Mouse (Mus musculus) embryonic facial prominence, embryonic 10.5 days (tissue): ENCODE data around the gene Diaph3. TPM values are rescaled to one million over a fixed set of nuclear protein-coding genes. Genes with fewer than 3 reads are reported as not detected.
A peak's percentile ranks its signal among the peaks of the same experiment; 100 is the strongest.
"Not testable (repeated sequence)": the region's sequence is repeated elsewhere in the genome, so short reads cannot be mapped to it uniquely, and the experiment has no call there.

Source experiments
- DNase-seq: peaks from one replicate; pipeline ENCODE4 v3.0.0-alpha.2; 2017; ENCODE audit warnings: low spot score
- H3K27ac ChIP-seq: fragments of 300-500 bp; sonication (generic); replicated peaks from 2 replicates; pipeline ENCODE4 v1.5.1; 2016; ENCODE audit warnings: mild to moderate bottlenecking
- H3K27me3 ChIP-seq: fragments of 300-500 bp; sonication (generic); replicated peaks from 2 replicates; pipeline ENCODE4 v1.6.1; 2016; ENCODE audit warnings: low read depth, mild to moderate bottlenecking; ENCODE audit not compliant: poor library complexity, severe bottlenecking
- H3K36me3 ChIP-seq: fragments of 300-500 bp; sonication (generic); replicated peaks from 2 replicates; pipeline ENCODE4 v1.6.1; 2016; ENCODE audit warnings: mild to moderate bottlenecking, moderate library complexity
- H3K4me1 ChIP-seq: fragments of 300-500 bp; sonication (generic); 2 replicates; pipeline ENCODE4 v1.6.1; 2016
- H3K4me3 ChIP-seq: fragments of 300-500 bp; sonication (generic); 2 replicates; pipeline ENCODE4 v1.5.1; 2016; ENCODE audit warnings: mild to moderate bottlenecking, moderate library complexity
- H3K9me3 ChIP-seq: fragments of 300-500 bp; sonication (generic); 2 replicates; pipeline ENCODE4 v1.6.1; 2016; ENCODE audit warnings: mild to moderate bottlenecking
- WGBS: fragments of 180-500 bp; shearing (Covaris S2); methylation state at CpG from one replicate; pipeline ENCODE4 v1.1.7; 2016; 5-methylcytosine and 5-hydroxymethylcytosine counted together
- polyA plus RNA-seq: library from polyadenylated mRNA; unstranded; fragments of >200 nt; fragmentation: Nextera tagmentation; extraction: Ambion mirVana; gene quantifications from 2 replicates; pipeline ENCODE4 v1.2.1, GENCODE M21; 2016

Diaph3 gene
- polyA plus RNA-seq, 1 experiment from 2014 or later = 14.1 TPM

DNA sequence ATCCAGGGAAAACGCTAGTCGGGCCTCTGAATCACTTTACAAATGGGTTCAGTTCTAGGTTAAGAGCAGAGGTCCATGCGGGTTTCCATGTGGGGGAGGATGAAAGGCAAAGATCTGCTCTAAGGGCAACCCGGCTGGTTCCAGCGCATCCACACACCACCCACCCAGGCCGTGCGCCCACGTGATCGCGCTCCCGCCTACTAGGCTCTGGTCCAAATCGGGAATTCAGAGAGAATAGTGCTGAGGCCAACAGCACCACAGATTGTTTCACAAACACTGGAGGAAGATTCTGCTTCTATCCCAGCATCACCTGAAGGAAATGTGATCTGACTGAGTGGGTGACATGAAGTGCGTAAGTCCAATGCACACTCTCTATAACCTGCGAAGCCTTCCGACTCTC lies 17.9 kb downstream of the Diaph3 start:
- no peaks in the 10 kb centered on the region for H3K9me3 ChIP-seq
- H3K4me3 ChIP-seq = no peak overlapping the region
- H3K4me1 ChIP-seq = peaks cover 15% of the 10 kb centered on the region
- no peak for DNase-seq
- no peak overlapping the region for H3K27ac ChIP-seq
- 0 out of 2 replicates have a peak, but pooled peaks cover 5% of the 10 kb centered on the region for H3K36me3 ChIP-seq
- no peaks in the 10 kb centered on the region for H3K27me3 ChIP-seq
- WGBS = 95% methylated on average over 15 of the region's 15 CpGs

DNA sequence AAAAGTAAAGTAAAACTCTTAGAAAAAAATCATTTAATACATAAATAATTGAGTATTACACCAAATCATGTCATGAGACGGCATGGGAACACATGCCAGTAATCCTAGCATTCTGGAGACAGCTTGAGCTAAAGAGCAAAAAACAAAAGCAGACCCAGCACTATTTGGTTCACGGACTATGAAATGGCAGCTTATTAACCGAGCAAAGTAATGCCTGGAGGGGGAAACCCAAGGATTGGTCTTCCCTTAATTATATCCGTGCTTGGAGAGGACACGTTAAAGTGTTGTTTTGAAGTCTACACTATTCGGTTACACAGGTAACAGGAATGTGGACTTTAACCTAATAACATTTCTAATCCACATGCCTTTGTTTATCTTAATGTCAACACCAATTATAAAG lies 19.2 kb downstream of the Diaph3 start:
- 47% methylated on average over 6 of the region's 6 CpGs for WGBS
- no peak overlapping the region for H3K4me3 ChIP-seq
- H3K4me1 ChIP-seq = peaks cover 15% of the 10 kb centered on the region
- H3K36me3 ChIP-seq = 0 out of 2 replicates have a peak, but pooled peaks cover 5% of the 10 kb centered on the region
- no peaks in the 10 kb centered on the region for H3K27me3 ChIP-seq
- H3K9me3 ChIP-seq = no peaks in the 10 kb centered on the region
- no peak for DNase-seq
- no peak overlapping the region for H3K27ac ChIP-seq

GRCm38 (mm10) chr14:87110634-87111033 lies 30.4 kb downstream of the Diaph3 start:
- H3K9me3 ChIP-seq = no peaks in the 10 kb centered on the region
- H3K27ac ChIP-seq = no peak overlapping the region
- peaks cover 18% of the 10 kb centered on the region for H3K4me1 ChIP-seq
- no peak for DNase-seq
- H3K36me3 ChIP-seq = 0 out of 2 replicates have a peak, but pooled peaks cover 6% of the 10 kb centered on the region
- H3K27me3 ChIP-seq = no peaks in the 10 kb centered on the region
- 14% methylated on average over 2 of the region's 2 CpGs for WGBS
- H3K4me3 ChIP-seq = no peak overlapping the region

DNA sequence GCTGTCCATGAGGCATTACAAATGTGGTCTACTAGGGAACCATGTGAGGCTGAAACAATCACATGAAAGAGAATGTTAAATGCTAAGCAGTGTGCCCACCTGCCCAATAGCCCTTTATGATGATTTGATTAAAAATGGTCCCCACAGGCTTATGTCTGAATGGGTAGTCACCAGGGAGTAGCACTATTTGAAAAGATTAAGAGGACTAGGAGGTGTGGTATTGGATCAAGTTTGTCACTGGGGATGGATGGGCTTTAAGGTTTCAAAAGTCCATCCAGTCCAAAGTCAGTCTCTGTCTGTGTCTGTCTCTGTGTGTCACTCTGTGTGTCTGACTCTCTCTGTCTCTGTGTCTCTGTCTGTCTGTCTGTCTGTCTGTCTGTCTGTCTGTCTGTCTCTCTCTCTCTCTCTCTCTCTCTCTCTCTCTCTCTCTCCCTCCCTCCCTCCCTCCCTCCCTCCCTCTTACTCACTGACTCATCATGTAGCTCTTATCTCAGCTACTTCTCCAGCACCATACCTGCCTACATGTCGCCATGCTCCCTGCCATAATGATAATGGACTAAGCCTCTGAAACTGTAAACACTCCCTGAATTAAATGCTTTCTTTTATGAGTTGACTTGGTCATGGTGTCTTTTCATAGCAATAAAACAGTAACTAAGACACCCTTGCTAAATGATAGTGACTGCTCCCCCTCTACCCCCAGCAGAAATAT lies 41.5 kb downstream of the Diaph3 start:
- DNase-seq = no peak
- H3K27ac ChIP-seq = no peak overlapping the region
- H3K4me1 ChIP-seq = no peaks in the 10 kb centered on the region
- H3K4me3 ChIP-seq = no peak overlapping the region
- H3K36me3 ChIP-seq = no peaks in the 10 kb centered on the region
- WGBS = 91% methylated on average over 1 of the region's 1 CpGs
- no peaks in the 10 kb centered on the region for H3K9me3 ChIP-seq
- no peaks in the 10 kb centered on the region for H3K27me3 ChIP-seq

DNA sequence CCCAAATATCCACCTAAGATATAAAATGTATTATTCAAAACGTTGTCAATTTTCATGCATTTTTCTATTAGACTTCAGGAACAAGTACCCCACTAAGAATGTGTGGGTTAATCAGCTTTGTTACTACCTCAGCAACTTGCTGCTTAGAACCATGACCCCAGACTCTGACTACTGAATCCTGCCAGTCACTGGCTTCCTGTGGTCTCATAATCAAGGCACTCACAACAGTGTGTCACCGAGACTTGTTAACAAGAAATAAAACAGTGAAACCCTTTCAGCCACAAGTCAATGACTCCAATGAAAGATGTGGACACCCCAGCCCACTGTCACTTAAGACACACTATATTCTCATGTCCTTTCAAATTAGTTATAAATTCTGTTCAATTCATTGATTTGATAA lies 42.9 kb downstream of the Diaph3 start:
- no peak for DNase-seq
- Histone ChIP-seq H3K27ac (no peak overlapping the region), H3K27me3 (no peaks in the 10 kb centered on the region), H3K9me3 (no peaks in the 10 kb centered on the region), H3K36me3 (no peaks in the 10 kb centered on the region), H3K4me3 (no peak overlapping the region), H3K4me1 (no peaks in the 10 kb centered on the region)
- WGBS = 76% methylated on average over 2 of the region's 2 CpGs

- Histone ChIP-seq H3K27me3 (no peaks in the 10 kb centered on the region), H3K4me3 (no peak overlapping the region), H3K27ac (no peak overlapping the region), H3K9me3 (no peaks in the 10 kb centered on the region), H3K36me3 (peaks cover 14% of the 10 kb centered on the region; the same call in 1 of the 2 replicates), H3K4me1 (no peaks in the 10 kb centered on the region)
- DNase-seq = no peak
- 95% methylated on average over 3 of the region's 3 CpGs for WGBS
Observed at GRCm38 (mm10) chr14:87091522-87091921, 49.5 kb downstream of the Diaph3 start.

GRCm38 (mm10) chr14:87091108-87091507 lies 49.9 kb downstream of the Diaph3 start:
- Histone ChIP-seq H3K27ac (no peak overlapping the region), H3K4me1 (no peaks in the 10 kb centered on the region), H3K9me3 (no peaks in the 10 kb centered on the region), H3K36me3 (peaks cover 14% of the 10 kb centered on the region; the same call in 1 of the 2 replicates), H3K4me3 (no peak overlapping the region), H3K27me3 (no peaks in the 10 kb centered on the region)
- WGBS = 91% methylated on average over 5 of the region's 5 CpGs
- DNase-seq = no peak

- Histone ChIP-seq H3K36me3 (peaks cover 14% of the 10 kb centered on the region; the same call in 1 of the 2 replicates), H3K27me3 (no peaks in the 10 kb centered on the region), H3K4me1 (no peaks in the 10 kb centered on the region), H3K4me3 (no peak overlapping the region), H3K9me3 (no peaks in the 10 kb centered on the region), H3K27ac (no peak overlapping the region)
- 89% methylated on average over 4 of the region's 4 CpGs for WGBS
- DNase-seq = no peak
Observed at GRCm38 (mm10) chr14:87088928-87089327, 52.1 kb downstream of the Diaph3 start.

- H3K27ac ChIP-seq = no peak overlapping the region
- no peak for DNase-seq
- no peaks in the 10 kb centered on the region for H3K4me1 ChIP-seq
- H3K27me3 ChIP-seq = no peaks in the 10 kb centered on the region
- H3K4me3 ChIP-seq = no peak overlapping the region
- H3K36me3 ChIP-seq = peaks cover 14% of the 10 kb centered on the region; the same call in 1 of the 2 replicates
- H3K9me3 ChIP-seq = no peaks in the 10 kb centered on the region
- 90% methylated on average over 5 of the region's 5 CpGs for WGBS
Observed at GRCm38 (mm10) chr14:87088456-87088855, 52.6 kb downstream of the Diaph3 start.

DNA sequence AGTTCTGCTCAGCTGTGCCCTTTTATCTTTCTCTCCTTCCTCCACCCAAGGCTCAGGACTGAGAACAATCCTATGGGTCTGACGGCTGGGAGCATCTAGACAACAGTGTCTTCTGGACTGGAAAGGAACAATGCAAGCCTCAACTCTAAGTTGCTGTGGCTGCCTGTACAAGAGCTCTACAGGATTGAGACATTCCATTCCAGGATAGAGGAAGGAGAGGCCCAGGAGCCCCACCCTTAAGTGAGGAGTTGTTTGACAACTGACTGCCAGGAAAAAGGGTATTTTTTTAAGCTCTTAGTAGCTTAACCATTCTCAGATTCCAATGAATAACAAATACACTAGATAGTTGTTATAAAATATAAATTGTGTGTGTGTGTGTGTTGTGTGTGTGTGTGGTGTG lies 53.0 kb downstream of the Diaph3 start:
- 73% methylated on average over 1 of the region's 1 CpGs for WGBS
- Histone ChIP-seq H3K9me3 (no peaks in the 10 kb centered on the region), H3K36me3 (peaks cover 14% of the 10 kb centered on the region; the same call in 1 of the 2 replicates), H3K4me3 (no peak overlapping the region), H3K4me1 (no peaks in the 10 kb centered on the region), H3K27me3 (no peaks in the 10 kb centered on the region), H3K27ac (no peak overlapping the region)
- DNase-seq = no peak

- not testable (repeated sequence) for H3K9me3 ChIP-seq, H3K27ac ChIP-seq, DNase-seq, H3K27me3 ChIP-seq, H3K4me3 ChIP-seq, H3K4me1 ChIP-seq
- peaks cover 14% of the 10 kb centered on the region; the same call in 1 of the 2 replicates for H3K36me3 ChIP-seq
- WGBS = 62% methylated on average over 8 of the region's 8 CpGs
Observed at GRCm38 (mm10) chr14:87084906-87085305, 56.1 kb downstream of the Diaph3 start.

DNA sequence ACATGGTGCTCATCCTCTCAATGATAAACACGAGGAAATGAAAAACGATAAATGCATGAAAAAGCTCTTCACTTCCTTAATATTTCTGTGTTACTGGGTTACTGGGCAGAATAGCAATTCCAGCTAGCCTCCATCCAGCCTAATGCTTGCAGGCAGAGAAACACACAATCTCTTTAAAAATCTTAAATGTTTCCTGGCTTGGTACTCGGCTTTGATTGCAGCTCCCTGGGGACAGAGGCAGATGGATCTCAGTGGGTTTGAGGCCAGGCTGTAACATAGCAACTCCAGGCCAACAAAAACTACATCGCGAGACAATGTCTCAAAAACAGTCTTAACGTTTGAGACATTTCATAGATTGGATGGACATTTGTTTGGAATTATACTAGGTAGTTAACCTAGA lies 57.1 kb downstream of the Diaph3 start:
- Histone ChIP-seq H3K36me3 (peaks cover 14% of the 10 kb centered on the region; the same call in 1 of the 2 replicates), H3K27ac (no peak overlapping the region), H3K4me1 (no peaks in the 10 kb centered on the region), H3K9me3 (no peaks in the 10 kb centered on the region), H3K4me3 (no peak overlapping the region), H3K27me3 (no peaks in the 10 kb centered on the region)
- peak; percentile 17 for DNase-seq
- WGBS = 78% methylated on average over 6 of the region's 6 CpGs

GRCm38 (mm10) chr14:87079725-87080124 lies 61.3 kb downstream of the Diaph3 start:
- WGBS = 89% methylated on average over 2 of the region's 2 CpGs
- Histone ChIP-seq H3K36me3 (no peaks in the 10 kb centered on the region; the same call in 1 of the 2 replicates), H3K27ac (no peak overlapping the region)

More at GRCm38 (mm10) chr14:87079725-87080124, 61.3 kb downstream of the Diaph3 start:
- Histone ChIP-seq H3K4me1 (no peaks in the 10 kb centered on the region), H3K9me3 (no peaks in the 10 kb centered on the region), H3K4me3 (no peak overlapping the region), H3K27me3 (no peaks in the 10 kb centered on the region)
- no peak for DNase-seq
